Mouse (Mus musculus) MEL (cell line): ENCODE results near the gene Sec14l4. TPM values are rescaled to one million over a fixed set of nuclear protein-coding genes. Genes with fewer than 3 reads are reported as not detected.

Source experiments
- DNase-seq: peaks from one replicate; pipeline ENCODE4 v3.0.0; 2011; ENCODE audit warnings: low read depth, low spot score
- H3K27ac ChIP-seq: 2 replicates; pipeline ENCODE4 v1.5.1; 2012; ENCODE audit warnings: low read depth, mild to moderate bottlenecking, control low read depth, low read length, moderate library complexity; ENCODE audit not compliant: control insufficient read depth
- H3K27me3 ChIP-seq, 2 experiments: fragments of 150-350 bp in 1 of 2; sonication (generic) in 1 of 2; 2 replicates each; pipeline ENCODE4 v1.6.1; 2012; ENCODE audit warnings: low read length in 2 of 2, mild to moderate bottlenecking in 2 of 2, improper control_type of control experiment in 1 of 2, moderate library complexity in 1 of 2; ENCODE audit not compliant: insufficient read depth in 2 of 2, control insufficient read depth in 1 of 2
- H3K36me3 ChIP-seq, 2 experiments: 2 replicates each; pipeline ENCODE4 v1.6.1; 2012 to 2014; ENCODE audit warnings: low read length in 2 of 2, improper control_type of control experiment in 1 of 2, inconsistent platforms in 1 of 2, mild to moderate bottlenecking in 1 of 2; ENCODE audit not compliant: insufficient read depth in 2 of 2, control insufficient read depth in 1 of 2
- H3K4me1 ChIP-seq, 2 experiments: fragments of 150-350 bp in 1 of 2; sonication (generic) in 1 of 2; 2 replicates each; pipeline ENCODE4 v1.6.1; 2012; ENCODE audit warnings: low read length in 2 of 2, improper control_type of control experiment in 1 of 2, mild to moderate bottlenecking in 1 of 2; ENCODE audit not compliant: insufficient read depth in 2 of 2, control insufficient read depth in 1 of 2
- H3K4me3 ChIP-seq, 2 experiments: fragments of 150-350 bp in 1 of 2; sonication (generic) in 1 of 2; 2 replicates each; pipeline ENCODE4 v1.5.1; 2012; ENCODE audit warnings: low read depth in 2 of 2, low read length in 2 of 2, mild to moderate bottlenecking in 2 of 2, moderate library complexity in 2 of 2, control low read depth in 1 of 2, improper control_type of control experiment in 1 of 2; ENCODE audit not compliant: control insufficient read depth in 1 of 2, insufficient read depth in 1 of 2
- H3K79me2 ChIP-seq: 2 replicates; pipeline ENCODE4 v1.6.1; 2012; ENCODE audit warnings: mild to moderate bottlenecking, low read length, moderate library complexity; ENCODE audit not compliant: control insufficient read depth, poor library complexity, insufficient read depth
- H3K9ac ChIP-seq: 2 replicates; pipeline ENCODE4 v1.6.1; 2012; ENCODE audit warnings: low read depth, mild to moderate bottlenecking, control low read depth, low read length, moderate library complexity; ENCODE audit not compliant: control insufficient read depth, poor library complexity, severe bottlenecking
- H3K9me3 ChIP-seq: fragments of 150-350 bp; sonication (generic); replicated peaks from 2 replicates; pipeline ENCODE4 v1.6.1; 2012; ENCODE audit warnings: mild to moderate bottlenecking, low read length, improper control_type of control experiment, moderate library complexity; ENCODE audit not compliant: insufficient read depth
- BHLHE40 ChIP-seq: IDR thresholded peaks from 2 replicates; pipeline ENCODE4 v1.6.1; 2012; ENCODE audit warnings: low read depth, mild to moderate bottlenecking, inconsistent platforms, low read length, improper control_type of control experiment, borderline replicate concordance
- CHD2 ChIP-seq: IDR thresholded peaks from 2 replicates; pipeline ENCODE4 v1.6.1; 2011; ENCODE audit warnings: low read length, improper control_type of control experiment
- CTCF ChIP-seq, 3 experiments: IDR thresholded peaks in 2 of 3; conservative IDR thresholded peaks in 1 of 3; 2 replicates each; pipeline ENCODE4 v1.5.1; 2011 to 2012; ENCODE audit warnings: low read length in 3 of 3, low read depth in 2 of 3, mild to moderate bottlenecking in 2 of 3, improper control_type of control experiment in 1 of 3, inconsistent platforms in 1 of 3, mixed read lengths in 1 of 3, moderate library complexity in 1 of 3; ENCODE audit not compliant: control insufficient read depth in 1 of 3, insufficient read depth in 1 of 3, poor library complexity in 1 of 3, severe bottlenecking in 1 of 3
- EP300 ChIP-seq, 2 experiments: IDR thresholded peaks; 2 replicates each; pipeline ENCODE4 v1.6.1; 2011; ENCODE audit warnings: improper control_type of control experiment in 2 of 2, low read length in 2 of 2, low read depth in 1 of 2, mild to moderate bottlenecking in 1 of 2
- ETS1 ChIP-seq: IDR thresholded peaks from 2 replicates; pipeline ENCODE4 v1.6.1; 2012; ENCODE audit warnings: low read depth, mild to moderate bottlenecking, inconsistent platforms, low read length, improper control_type of control experiment, moderate library complexity
- GABPA ChIP-seq: IDR thresholded peaks from 2 replicates; pipeline ENCODE4 v1.6.1; 2012; ENCODE audit warnings: low read depth, mild to moderate bottlenecking, inconsistent platforms, low read length, improper control_type of control experiment, moderate library complexity
- GATA1 ChIP-seq: IDR thresholded peaks from 2 replicates; pipeline ENCODE4 v1.6.1; 2011; ENCODE audit warnings: low read depth, low read length, improper control_type of control experiment
- MAZ ChIP-seq: IDR thresholded peaks from 2 replicates; pipeline ENCODE4 v1.6.1; 2012; ENCODE audit warnings: low read depth, mild to moderate bottlenecking, inconsistent platforms, low read length, improper control_type of control experiment
- MYB ChIP-seq: IDR thresholded peaks from 2 replicates; pipeline ENCODE4 v1.6.1; 2011; ENCODE audit warnings: mild to moderate bottlenecking, low read depth, low read length, improper control_type of control experiment
- MYC ChIP-seq: IDR thresholded peaks from 2 replicates; pipeline ENCODE4 v1.6.1; 2011; ENCODE audit warnings: low read depth, mild to moderate bottlenecking, low read length, improper control_type of control experiment, moderate library complexity
- NELFE ChIP-seq: IDR thresholded peaks from 2 replicates; pipeline ENCODE4 v1.6.1; 2011; ENCODE audit warnings: low read depth, low read length, improper control_type of control experiment
- POLR2AphosphoS2 ChIP-seq: IDR thresholded peaks from 2 replicates; pipeline ENCODE4 v1.6.1; 2011; ENCODE audit warnings: low read length, improper control_type of control experiment
- POLR2AphosphoS5 ChIP-seq: IDR thresholded peaks from 2 replicates; pipeline ENCODE4 v1.6.1; 2012; ENCODE audit warnings: low read depth, borderline replicate concordance, mild to moderate bottlenecking, inconsistent platforms, low read length, moderate library complexity, mixed read lengths
- RCOR1 ChIP-seq: IDR thresholded peaks from 2 replicates; pipeline ENCODE4 v1.6.1; 2012; ENCODE audit warnings: low read depth, mild to moderate bottlenecking, inconsistent platforms, low read length, improper control_type of control experiment
- TBP ChIP-seq: IDR thresholded peaks from 2 replicates; pipeline ENCODE4 v1.8.0; 2011; ENCODE audit warnings: low read depth, low read length, improper control_type of control experiment
- TCF12 ChIP-seq: IDR thresholded peaks from 2 replicates; pipeline ENCODE4 v1.6.1; 2014; ENCODE audit warnings: low read depth, mild to moderate bottlenecking, inconsistent platforms, low read length, improper control_type of control experiment, moderate library complexity
- UBTF ChIP-seq: IDR thresholded peaks from 2 replicates; pipeline ENCODE4 v1.6.1; 2012; ENCODE audit warnings: low read depth, mild to moderate bottlenecking, inconsistent platforms, low read length, improper control_type of control experiment, moderate library complexity, borderline replicate concordance; ENCODE audit not compliant: insufficient read depth
- USF1 ChIP-seq: IDR thresholded peaks from 2 replicates; pipeline ENCODE4 v1.6.1; 2014; ENCODE audit warnings: low read depth, mild to moderate bottlenecking, inconsistent platforms, low read length, improper control_type of control experiment, moderate library complexity
- USF2 ChIP-seq, 2 experiments: IDR thresholded peaks; 2 replicates each; pipeline ENCODE4 v1.6.1; 2011 to 2012; ENCODE audit warnings: improper control_type of control experiment in 2 of 2, low read length in 2 of 2, borderline replicate concordance in 1 of 2, inconsistent platforms in 1 of 2, low read depth in 1 of 2, mild to moderate bottlenecking in 1 of 2; ENCODE audit not compliant: insufficient read depth in 1 of 2
- ZC3H11A ChIP-seq: IDR thresholded peaks from 2 replicates; pipeline ENCODE4 v1.6.1; 2012; ENCODE audit warnings: low read depth, mild to moderate bottlenecking, inconsistent platforms, low read length, improper control_type of control experiment
- ZKSCAN1 ChIP-seq: IDR thresholded peaks from 2 replicates; pipeline ENCODE4 v1.6.1; 2012; ENCODE audit warnings: low read depth, mild to moderate bottlenecking, inconsistent platforms, low read length, improper control_type of control experiment, moderate library complexity
- ZMIZ1 ChIP-seq: IDR thresholded peaks from 2 replicates; pipeline ENCODE4 v1.6.1; 2012; ENCODE audit warnings: low read depth, mild to moderate bottlenecking, inconsistent platforms, low read length, improper control_type of control experiment, moderate library complexity
- polyA plus RNA-seq, 2 experiments: library from polyadenylated mRNA; stranded (reverse) in 1 of 2; unstranded in 1 of 2; fragments of >175 nt in 1 of 2; fragments of >200 nt in 1 of 2; gene quantifications; 2 replicates each; pipeline versions ENCODE4 v1.2.1 to v1.2.4; 2012; ENCODE audit warnings: low replicate concordance in 2 of 2, low read depth in 1 of 2; ENCODE audit not compliant: insufficient read length in 2 of 2, insufficient read depth in 1 of 2, missing spikeins in 1 of 2
- total RNA-seq: library from RNA; depleted of rRNA; stranded (reverse); fragments of 300-350 nt; gene quantifications from 2 replicates; pipeline ENCODE4 v1.2.3, GENCODE M21; 2012

The Sec14l4 gene
- total and polyA plus RNA-seq, 3 experiments = not detected

GRCm38 (mm10) chr11:4064627-4065122, 33.4 kb downstream of the Sec14l4 start, which contains the start of gene Sec14l3:
Gene Sec14l3, plus strand, starts transcription at chr11:4064841.
- H3K27ac ChIP-seq = no peak within 1 kb of the TSS
- H3K27me3 ChIP-seq = peaks cover 15 to 17% of the 10 kb centered on the region in 2 experiments
- TF ChIP-seq POLR2AphosphoS5 = no peak
- TF ChIP-seq TBP = no peak
- no peak for TF ChIP-seq ZC3H11A
- no peak for TF ChIP-seq ZMIZ1
- TF ChIP-seq UBTF = no peak
- TF ChIP-seq NELFE = no peak
- TF ChIP-seq CTCF (IDR thresholded peaks at IDR 0.05 in 2 of 3, conservative IDR thresholded peaks at IDR 0.05 in 1 of 3; ENCODE audit: control insufficient read depth in 1 of 3, insufficient read depth in 1 of 3, low read depth in 2 of 3, low read length in 3 of 3, poor library complexity in 1 of 3, severe bottlenecking in 1 of 3) = no peak
- TF ChIP-seq POLR2AphosphoS2 = no peak
- TF ChIP-seq EP300 (IDR thresholded peaks at IDR 0.05; ENCODE audit: low read depth in 1 of 2, low read length in 2 of 2) = no peak
- TF ChIP-seq MYC = no peak
- TF ChIP-seq USF2 (IDR thresholded peaks at IDR 0.05; ENCODE audit: borderline replicate concordance in 1 of 2, insufficient read depth in 1 of 2, low read depth in 1 of 2, low read length in 2 of 2) = no peak
- TF ChIP-seq MAZ = no peak
- no peak for TF ChIP-seq CHD2
- no peak for TF ChIP-seq ETS1
- H3K9ac ChIP-seq = no peak within 1 kb of the TSS
- DNase-seq = no peak
- no peaks in the 10 kb centered on the region for H3K9me3 ChIP-seq
- no peaks in the 10 kb centered on the region for H3K79me2 ChIP-seq
- no peak within 1 kb of the TSS for H3K4me3 ChIP-seq
- H3K4me1 ChIP-seq = no peaks in the 10 kb centered on the region
- H3K36me3 ChIP-seq = no peaks in the 10 kb centered on the region

- DNase-seq = no peak
- H3K27me3 ChIP-seq = peaks cover 1 to 8% of the 10 kb centered on the region in 2 experiments; a peak in 3 of 4 replicates
- TF ChIP-seq GATA1 (no peak), ZMIZ1 (no peak), TCF12 (no peak), USF1 (no peak), RCOR1 (no peak), GABPA (no peak), MYC (no peak), BHLHE40 (no peak), MYB (no peak), ZKSCAN1 (no peak), CHD2 (no peak)
- H3K9ac ChIP-seq = no peak overlapping the region
- H3K9me3 ChIP-seq = no peaks in the 10 kb centered on the region
- H3K36me3 ChIP-seq = no peaks in the 10 kb centered on the region
- H3K4me3 ChIP-seq = no peak overlapping the region
- H3K4me1 ChIP-seq = no peaks in the 10 kb centered on the region
- H3K27ac ChIP-seq = no peak overlapping the region
- no peaks in the 10 kb centered on the region for H3K79me2 ChIP-seq
Observed at GRCm38 (mm10) chr11:4069664-4070063, 38.4 kb downstream of the Sec14l4 start.
